24 mouse cellular contexts compared by ENCODE assay signal in the genomic region with DNA sequence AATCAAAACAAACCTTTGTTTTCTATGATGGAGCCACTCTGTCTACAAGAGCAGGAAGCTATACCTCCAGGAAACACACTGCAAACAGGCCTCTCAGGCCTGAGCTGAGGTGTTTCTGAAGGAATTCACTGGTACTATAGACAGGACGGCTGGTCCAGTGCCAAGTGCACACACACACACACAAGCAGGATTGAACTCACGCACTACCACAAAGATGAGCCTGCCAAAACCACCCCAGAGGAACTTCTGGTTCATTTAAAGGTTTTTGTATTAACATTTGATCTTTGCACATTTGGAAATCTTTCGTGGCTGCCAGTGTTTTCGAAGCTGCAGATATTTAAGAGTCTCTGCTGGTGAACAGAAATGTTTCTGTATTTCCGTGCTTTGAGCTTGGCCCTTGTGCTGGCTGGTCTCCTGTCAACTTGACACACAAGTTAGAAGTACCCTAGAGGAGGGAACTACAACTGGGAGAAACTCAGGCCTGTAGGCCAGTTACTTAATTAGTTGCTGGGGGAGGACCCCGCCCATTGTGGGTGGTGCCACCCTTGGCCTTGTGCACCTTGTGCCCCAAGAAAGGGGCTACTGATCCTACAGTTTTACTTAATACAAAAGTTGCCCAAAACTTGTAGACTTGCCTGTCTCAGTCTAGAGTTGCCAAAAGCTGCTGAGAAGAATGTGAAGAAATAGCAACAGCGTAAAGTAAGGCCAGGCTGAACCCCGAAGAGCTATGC. TPM values are rescaled to one million over a fixed set of nuclear protein-coding genes. Genes with fewer than 3 reads are reported as not detected.
DNase-seq lines count a peak whose midpoint lies in the region; ATAC-seq and TF ChIP-seq lines count a peak whose summit lies in the region.
"Had no signal": no experiment of that assay in that cellular context is flagged by ENCODE, and none has a peak within 500 bp of the region (broad histone marks: within the 10 kb centered on the region; RNA-seq: fewer than 3 reads in every experiment).

No protein-coding gene starts in this region.

- no peak overlapping the region for H3K4me2 ChIP-seq in lung, embryonic 15.5 days
- no peak overlapping the region for H3K4me2 ChIP-seq in lung, postnatal 0 days (replicated peaks; ENCODE audit: low read depth, low read length)
- H3K4me2 ChIP-seq in intestine, embryonic 15.5 days (replicated peaks): no peak overlapping the region
- H3K4me2 ChIP-seq: embryonic facial prominence, embryonic 12.5 days; forebrain, embryonic 12.5 days; forebrain, embryonic 15.5 days; heart, embryonic 11.5 days; hindbrain, embryonic 12.5 days; hindbrain, embryonic 15.5 days had no signal

- H3K27me3 ChIP-seq in kidney, adult 2 months (replicated peaks; ENCODE audit: control insufficient read depth, insufficient read depth, low read length): no peaks in the 10 kb centered on the region
- no peaks in the 10 kb centered on the region for H3K27me3 ChIP-seq in lung, embryonic 15.5 days
- no peaks in the 10 kb centered on the region for H3K27me3 ChIP-seq in lung, postnatal 0 days (replicated peaks; ENCODE audit: insufficient read depth, low read length)
- no peaks in the 10 kb centered on the region for H3K27me3 ChIP-seq in intestine, embryonic 15.5 days (replicated peaks)
- H3K27me3 ChIP-seq: embryonic facial prominence, embryonic 12.5 days; forebrain, embryonic 12.5 days; forebrain, embryonic 15.5 days; hindbrain, embryonic 12.5 days; hindbrain, embryonic 15.5 days had no signal

- no peaks in the 10 kb centered on the region for H3K36me3 ChIP-seq in kidney, adult 2 months (ENCODE audit: control insufficient read depth, insufficient read depth, low read length)
- no peaks in the 10 kb centered on the region for H3K36me3 ChIP-seq in lung, embryonic 15.5 days
- H3K36me3 ChIP-seq in lung, postnatal 0 days (ENCODE audit: insufficient read depth, low read length): no peaks in the 10 kb centered on the region
- no peaks in the 10 kb centered on the region for H3K36me3 ChIP-seq in intestine, embryonic 15.5 days
- H3K36me3 ChIP-seq: embryonic facial prominence, embryonic 12.5 days; forebrain, embryonic 12.5 days; forebrain, embryonic 15.5 days; hindbrain, embryonic 12.5 days; hindbrain, embryonic 15.5 days had no signal

- WGBS in kidney, adult 2 months: 77% methylated on average over 8 of the region's 8 CpGs
- 56% methylated on average over 8 of the region's 8 CpGs for WGBS in lung, embryonic 15.5 days
- 53% methylated on average over 8 of the region's 8 CpGs for WGBS in lung, postnatal 0 days
- 72% methylated on average over 8 of the region's 8 CpGs for WGBS in intestine, embryonic 15.5 days

- no peak for ATAC-seq in lung, embryonic 15.5 days (ENCODE audit: borderline replicate concordance, extremely low read depth, low FRiP score, low TSS enrichment)
- no peak for ATAC-seq in lung, postnatal 0 days
- no peak for ATAC-seq in intestine, embryonic 15.5 days
- ATAC-seq: activated CD4-positive, CD25-positive, alpha-beta regulatory T cell, adult 4 months; CD4-positive, CD25-positive, alpha-beta regulatory T cell, adult 4 months; forebrain, embryonic 15.5 days had no signal

- peak; percentile 10 for DNase-seq in kidney, adult 2 months
- DNase-seq in kidney, postnatal 14 days: no peak
- DNase-seq in lung, postnatal 0 days (ENCODE audit: low spot score): no peak
- DNase-seq in NIH3T3 (ENCODE audit: low read depth) (peak; percentile 15), adipocyte (ENCODE audit: low spot score) (peak; percentile 45)
- DNase-seq in thymus, postnatal 14 days: no peak
- DNase-seq: adrenal gland, postnatal 10 days; adrenal gland, postnatal 36 days; cerebellum, adult 18-20 months; cerebellum, adult 9-10 months; cerebellum, postnatal 14 days; gastrocnemius, postnatal 25 days; heart, adult 2 months had no signal

- no peak for TF ChIP-seq POLR2A in kidney, adult 2 months (IDR thresholded peaks at IDR 0.05; ENCODE audit: low read depth, low read length)

- H3K27ac ChIP-seq in kidney, adult 2 months (ENCODE audit: insufficient read depth, low read depth, low read length): no peak overlapping the region
- peak overlapping the region; percentile 52 for H3K27ac ChIP-seq in lung, embryonic 15.5 days
- no peak overlapping the region for H3K27ac ChIP-seq in lung, postnatal 0 days (ENCODE audit: low read length)
- no peak overlapping the region for H3K27ac ChIP-seq in intestine, embryonic 15.5 days
- H3K27ac ChIP-seq: embryonic facial prominence, embryonic 12.5 days; forebrain, embryonic 12.5 days; forebrain, embryonic 15.5 days; heart, adult 2 months; hindbrain, embryonic 12.5 days; hindbrain, embryonic 15.5 days had no signal

- no peaks in the 10 kb centered on the region for H3K4me1 ChIP-seq in kidney, adult 2 months (ENCODE audit: control insufficient read depth, insufficient read depth, low read length)
- H3K4me1 ChIP-seq in lung, embryonic 15.5 days: peaks cover 24% of the 10 kb centered on the region; the same call in 1 of the 2 replicates
- H3K4me1 ChIP-seq in lung, postnatal 0 days (ENCODE audit: insufficient read depth, low read depth, low read length): no peaks in the 10 kb centered on the region; the same call in 1 of the 2 replicates
- H3K4me1 ChIP-seq in intestine, embryonic 15.5 days (replicated peaks): 0 out of 2 replicates have a peak, but pooled peaks cover 3% of the 10 kb centered on the region
- H3K4me1 ChIP-seq: embryonic facial prominence, embryonic 12.5 days had no signal

- no peak for TF ChIP-seq CTCF in kidney, adult 2 months (conservative IDR thresholded peaks at IDR 0.05; ENCODE audit: insufficient read depth, insufficient read length, low read depth, low read length)
- TF ChIP-seq CTCF in lung, postnatal 0 days (IDR thresholded peaks at IDR 0.05): no peak

- H3K9ac ChIP-seq in lung, embryonic 15.5 days: no peak overlapping the region
- no peak overlapping the region for H3K9ac ChIP-seq in lung, postnatal 0 days (replicated peaks; ENCODE audit: low read depth)
- H3K9ac ChIP-seq in intestine, embryonic 15.5 days: no peak overlapping the region
- H3K9ac ChIP-seq: embryonic facial prominence, embryonic 12.5 days; forebrain, embryonic 12.5 days; forebrain, embryonic 15.5 days; hindbrain, embryonic 12.5 days; hindbrain, embryonic 15.5 days had no signal

- H3K4me3 ChIP-seq in kidney, adult 2 months (ENCODE audit: insufficient read depth, low read depth, low read length): no peak overlapping the region
- no peak overlapping the region for H3K4me3 ChIP-seq in lung, embryonic 15.5 days
- no peak overlapping the region for H3K4me3 ChIP-seq in lung, postnatal 0 days (ENCODE audit: low read depth, low read length)
- no peak overlapping the region for H3K4me3 ChIP-seq in intestine, embryonic 15.5 days (replicated peaks)
- H3K4me3 ChIP-seq: embryonic facial prominence, embryonic 12.5 days; erythroblast, embryonic 14.5 days; forebrain, embryonic 12.5 days; forebrain, embryonic 15.5 days; heart, adult 2 months; hindbrain, embryonic 12.5 days; hindbrain, embryonic 15.5 days had no signal

- no peaks in the 10 kb centered on the region for H3K9me3 ChIP-seq in lung, embryonic 15.5 days
- H3K9me3 ChIP-seq in lung, postnatal 0 days (ENCODE audit: low read length): no peaks in the 10 kb centered on the region
- no peaks in the 10 kb centered on the region for H3K9me3 ChIP-seq in intestine, embryonic 15.5 days
- H3K9me3 ChIP-seq: embryonic facial prominence, embryonic 12.5 days; forebrain, embryonic 12.5 days; forebrain, embryonic 15.5 days; hindbrain, embryonic 12.5 days; hindbrain, embryonic 15.5 days had no signal

- no peak for TF ChIP-seq EP300 in lung, postnatal 0 days (IDR thresholded peaks at IDR 0.05)

RNA-seq across cellular contexts. Expression of gene Il20rb, which starts 49.6 kb away (rescaled TPM):
- 1.4 and 1.9 TPM in 2 replicates for polyA plus RNA-seq in kidney, adult 2 months (2012; rRNA removed)
- 1.4 and 1.5 TPM in 2 replicates for polyA plus RNA-seq in lung, embryonic 15.5 days (2015; fragmentation: Nextera tagmentation; extraction: Ambion mirVana)
- polyA plus RNA-seq in lung, postnatal 0 days (2015; fragmentation: Nextera tagmentation; extraction: Ambion mirVana): 1.9 and 2.2 TPM in 2 replicates
- polyA plus RNA-seq in intestine, embryonic 15.5 days (2015; fragmentation: Nextera tagmentation; extraction: Ambion mirVana): 1.3 and 1.4 TPM in 2 replicates

Comparison
In these comparisons a context has a peak if more than half of its experiments do, and no peak if none do; other contexts are left out.
1. DNase-seq: peak in kidney, adult 2 months (single experiment), NIH3T3 (single experiment) and adipocyte (single experiment); none in kidney, postnatal 14 days (single experiment), lung, postnatal 0 days (single experiment) and thymus, postnatal 14 days (single experiment).